Comparison of ENCODE assay signal across 31 mouse cellular contexts in the genomic region with DNA sequence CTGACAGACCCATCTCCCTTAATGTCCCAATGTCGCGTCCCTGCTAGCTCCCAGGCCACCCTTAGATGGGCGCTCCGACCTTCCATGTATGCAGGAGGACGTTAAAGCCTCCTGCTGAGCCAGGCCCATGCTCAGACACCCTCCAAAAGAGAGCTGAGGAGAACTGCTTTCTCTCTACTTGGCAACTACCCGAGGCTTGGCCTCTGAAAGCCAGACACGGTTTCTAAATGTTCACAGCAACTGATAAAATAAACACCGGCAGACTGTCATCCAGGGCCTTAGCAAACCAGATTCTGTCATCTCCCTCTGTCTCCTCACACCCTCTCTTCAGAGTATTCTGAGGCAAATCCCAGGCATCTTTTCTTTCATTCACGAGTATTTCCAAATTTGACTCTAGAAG. TPM values are rescaled to one million over a fixed set of nuclear protein-coding genes. Genes with fewer than 3 reads are reported as not detected.
DNase-seq lines count a peak whose midpoint lies in the region; ATAC-seq lines count a peak whose summit lies in the region.
"Had no signal": no experiment of that assay in that cellular context is flagged by ENCODE, and none has a peak within 500 bp of the region (broad histone marks: within the 10 kb centered on the region; RNA-seq: fewer than 3 reads in every experiment).

No protein-coding gene starts in this region.

- no peak overlapping the region for H3K9ac ChIP-seq in forebrain, embryonic 11.5 days (ENCODE audit: low read length)
- no peak overlapping the region for H3K9ac ChIP-seq in forebrain, embryonic 15.5 days (replicated peaks)
- H3K9ac ChIP-seq in heart, embryonic 15.5 days, result no peak overlapping the region
- H3K9ac ChIP-seq in lung, embryonic 16.5 days (ENCODE audit: low read length), result no peak overlapping the region
- H3K9ac ChIP-seq in intestine, embryonic 16.5 days (ENCODE audit: low read depth, low read length), result 0 out of 2 replicates have a peak overlapping the region, but pooled peaks have one; percentile 8
- H3K9ac ChIP-seq: embryonic facial prominence, embryonic 12.5 days; forebrain, postnatal 0 days; hindbrain, embryonic 12.5 days; limb, embryonic 12.5 days; liver, embryonic 12.5 days had no signal

- no peaks in the 10 kb centered on the region for H3K9me3 ChIP-seq in forebrain, embryonic 11.5 days (ENCODE audit: control insufficient read depth, low read length)
- H3K9me3 ChIP-seq in forebrain, embryonic 15.5 days, result no peaks in the 10 kb centered on the region
- H3K9me3 ChIP-seq in heart, embryonic 15.5 days (replicated peaks), result no peaks in the 10 kb centered on the region
- no peaks in the 10 kb centered on the region for H3K9me3 ChIP-seq in lung, embryonic 16.5 days (ENCODE audit: control insufficient read depth, low read length)
- H3K9me3 ChIP-seq in intestine, embryonic 16.5 days (ENCODE audit: control insufficient read depth, low read length), result no peaks in the 10 kb centered on the region
- H3K9me3 ChIP-seq: embryonic facial prominence, embryonic 12.5 days; hindbrain, embryonic 12.5 days; limb, embryonic 12.5 days; liver, embryonic 12.5 days had no signal

- no peak for ATAC-seq in forebrain, embryonic 11.5 days (replicated peaks; ENCODE audit: low FRiP score)
- ATAC-seq in forebrain, embryonic 15.5 days (replicated peaks), result no peak
- no peak for ATAC-seq in heart, embryonic 15.5 days (replicated peaks; ENCODE audit: insufficient number of reproducible peaks, insufficient read depth, low FRiP score, low read depth)
- ATAC-seq in lung, embryonic 16.5 days (ENCODE audit: low read depth), result peak; percentile 43; the same call in 1 of the 2 replicates
- no peak for ATAC-seq in intestine, embryonic 16.5 days
- ATAC-seq: activated CD4-positive, CD25-positive, alpha-beta regulatory T cell, adult 4 months; CD4-positive, CD25-positive, alpha-beta regulatory T cell, adult 4 months; forebrain, postnatal 0 days; liver, embryonic 12.5 days; Patski had no signal

- no peaks in the 10 kb centered on the region for H3K36me3 ChIP-seq in forebrain, embryonic 11.5 days (ENCODE audit: control insufficient read depth, insufficient read depth, low read length)
- H3K36me3 ChIP-seq in forebrain, embryonic 15.5 days, result no peaks in the 10 kb centered on the region
- no peaks in the 10 kb centered on the region for H3K36me3 ChIP-seq in heart, embryonic 15.5 days
- H3K36me3 ChIP-seq in lung, embryonic 16.5 days (ENCODE audit: control insufficient read depth, insufficient read depth, low read length), result no peaks in the 10 kb centered on the region
- no peaks in the 10 kb centered on the region for H3K36me3 ChIP-seq in intestine, embryonic 16.5 days (ENCODE audit: control insufficient read depth, insufficient read depth, low read length)
- H3K36me3 ChIP-seq: embryonic facial prominence, embryonic 12.5 days; hindbrain, embryonic 12.5 days; limb, embryonic 12.5 days; liver, embryonic 12.5 days had no signal

- DNase-seq in forebrain, embryonic 11.5 days (ENCODE audit: low spot score), result peak; percentile 41
- DNase-seq in heart, adult 11 months, result no peak
- DNase-seq in lung, postnatal 14 days, result no peak
- no peak for DNase-seq in spleen, adult 18-20 months
- DNase-seq: adrenal gland, postnatal 14 days; cerebellum, adult 9-11 months; forebrain, postnatal 0 days; gastrocnemius, adult 2 months; kidney, postnatal 36 days; retina, postnatal 1 day had no signal

- WGBS in forebrain, embryonic 11.5 days, result 89% methylated on average over 9 of the region's 9 CpGs
- WGBS in forebrain, embryonic 15.5 days, result 82% methylated on average over 9 of the region's 9 CpGs
- WGBS in heart, embryonic 15.5 days, result 39% methylated on average over 9 of the region's 9 CpGs
- WGBS in lung, embryonic 16.5 days, result 50% methylated on average over 9 of the region's 9 CpGs
- WGBS in intestine, embryonic 16.5 days, result 58% methylated on average over 9 of the region's 9 CpGs

- H3K27me3 ChIP-seq in forebrain, embryonic 11.5 days (ENCODE audit: control insufficient read depth, insufficient read depth, low read length), result no peaks in the 10 kb centered on the region
- no peaks in the 10 kb centered on the region for H3K27me3 ChIP-seq in forebrain, embryonic 15.5 days
- H3K27me3 ChIP-seq in heart, embryonic 15.5 days, result peaks cover 41% of the 10 kb centered on the region
- no peaks in the 10 kb centered on the region for H3K27me3 ChIP-seq in lung, embryonic 16.5 days (ENCODE audit: control insufficient read depth, insufficient read depth, low read depth, low read length)
- no peaks in the 10 kb centered on the region for H3K27me3 ChIP-seq in intestine, embryonic 16.5 days (replicated peaks; ENCODE audit: control insufficient read depth, insufficient read depth, low read length)
- H3K27me3 ChIP-seq: embryonic facial prominence, embryonic 12.5 days; hindbrain, embryonic 12.5 days; liver, embryonic 12.5 days; Patski had no signal

- H3K4me2 ChIP-seq in forebrain, embryonic 11.5 days (ENCODE audit: low read depth, low read length, severe bottlenecking), result no peak overlapping the region
- H3K4me2 ChIP-seq in forebrain, embryonic 15.5 days (replicated peaks), result no peak overlapping the region
- H3K4me2 ChIP-seq in heart, embryonic 15.5 days, result peak overlapping the region; percentile 19; the same call in 1 of the 2 replicates
- H3K4me2 ChIP-seq in lung, embryonic 16.5 days (ENCODE audit: low read depth, low read length), result no peak overlapping the region
- H3K4me2 ChIP-seq in intestine, embryonic 16.5 days (ENCODE audit: low read depth, low read length), result no peak overlapping the region
- H3K4me2 ChIP-seq: embryonic facial prominence, embryonic 12.5 days; hindbrain, embryonic 12.5 days; limb, embryonic 12.5 days; liver, embryonic 12.5 days; midbrain, embryonic 11.5 days had no signal

- no peak overlapping the region for H3K27ac ChIP-seq in forebrain, embryonic 11.5 days (ENCODE audit: low read depth, low read length)
- no peak overlapping the region for H3K27ac ChIP-seq in forebrain, embryonic 15.5 days (replicated peaks)
- H3K27ac ChIP-seq in heart, embryonic 15.5 days, result peak overlapping the region; percentile 42
- H3K27ac ChIP-seq in lung, embryonic 16.5 days (ENCODE audit: low read length), result peak overlapping the region; percentile 37
- H3K27ac ChIP-seq in intestine, embryonic 16.5 days (ENCODE audit: low read length), result peak overlapping the region; percentile 16; the same call in 1 of the 2 replicates
- H3K27ac ChIP-seq: embryonic facial prominence, embryonic 12.5 days; gastrocnemius, adult 2 months; hindbrain, embryonic 12.5 days; limb, embryonic 12.5 days; liver, embryonic 12.5 days; macrophage had no signal

- H3K4me1 ChIP-seq in forebrain, embryonic 11.5 days (replicated peaks; ENCODE audit: control insufficient read depth, insufficient read depth, low read length), result no peaks in the 10 kb centered on the region
- H3K4me1 ChIP-seq in forebrain, embryonic 15.5 days, result no peaks in the 10 kb centered on the region
- H3K4me1 ChIP-seq in heart, embryonic 15.5 days (replicated peaks), result peaks cover 13% of the 10 kb centered on the region
- H3K4me1 ChIP-seq in lung, embryonic 16.5 days (replicated peaks; ENCODE audit: control insufficient read depth, insufficient read depth, low read length), result peaks cover 9% of the 10 kb centered on the region
- H3K4me1 ChIP-seq in intestine, embryonic 16.5 days (ENCODE audit: control insufficient read depth, insufficient read depth, low read length), result peaks cover 5% of the 10 kb centered on the region; the same call in 1 of the 2 replicates
- H3K4me1 ChIP-seq: hindbrain, embryonic 12.5 days; liver, embryonic 12.5 days had no signal

- no peak overlapping the region for H3K4me3 ChIP-seq in forebrain, embryonic 11.5 days (ENCODE audit: low read depth, low read length)
- no peak overlapping the region for H3K4me3 ChIP-seq in forebrain, embryonic 15.5 days
- H3K4me3 ChIP-seq in heart, embryonic 15.5 days, result no peak overlapping the region
- H3K4me3 ChIP-seq in lung, embryonic 16.5 days (ENCODE audit: low read length), result no peak overlapping the region
- no peak overlapping the region for H3K4me3 ChIP-seq in intestine, embryonic 16.5 days (ENCODE audit: low read length)
- H3K4me3 ChIP-seq: embryonic facial prominence, embryonic 12.5 days; erythroblast, embryonic 14.5 days; gastrocnemius, adult 2 months; hindbrain, embryonic 12.5 days; limb, embryonic 12.5 days; liver, embryonic 12.5 days had no signal

RNA-seq across cellular contexts. Expression of a gene that starts 21.1 kb away (rescaled TPM):
- not detected in 2 replicates for polyA plus RNA-seq in forebrain, embryonic 11.5 days (2014; fragmentation: Nextera tagmentation; extraction: Ambion mirVana)
- polyA plus RNA-seq in forebrain, embryonic 15.5 days (2015; fragmentation: Nextera tagmentation; extraction: Ambion mirVana), result not detected in 2 replicates
- polyA plus RNA-seq in heart, embryonic 15.5 days (2015; fragmentation: Nextera tagmentation; extraction: Ambion mirVana), result not detected in 2 replicates
- not detected in 2 replicates for polyA plus RNA-seq in lung, embryonic 16.5 days (2015; fragmentation: Nextera tagmentation; extraction: Ambion mirVana)
- polyA plus RNA-seq in intestine, embryonic 16.5 days (2015; fragmentation: Nextera tagmentation; extraction: Ambion mirVana), result not detected in 2 replicates
- polyA plus RNA-seq: brain, embryonic 14.5 days; CD4-positive, CD25-positive, alpha-beta regulatory T cell, adult 4 months; cortical plate, adult 2 months; embryonic facial prominence, embryonic 12.5 days; erythroblast, embryonic 14.5 days; forebrain, postnatal 0 days; gonadal fat pad, adult 2 months; kidney, embryonic 14.5 days; limb, embryonic 12.5 days; liver, embryonic 12.5 days; macrophage; midbrain, embryonic 11.5 days; neural tube, embryonic 11.5 days; thymus, postnatal 0 days; urinary bladder, adult 2 months had no signal

Comparison
In these comparisons a context has a peak if more than half of its experiments do, and no peak if none do; other contexts are left out.
1. H3K27ac ChIP-seq: peak in heart, embryonic 15.5 days (single experiment), lung, embryonic 16.5 days (single experiment) and intestine, embryonic 16.5 days (single experiment); none in forebrain, embryonic 11.5 days (single experiment) and forebrain, embryonic 15.5 days (single experiment).